ENCODE assay signal across 8 mouse cellular contexts in genomic region chr2:154943101-154943500, GRCm38 (mm10). TPM values are rescaled to one million over a fixed set of nuclear protein-coding genes. Genes with fewer than 3 reads are reported as not detected.
DNase-seq lines count a peak whose midpoint lies in the region; ATAC-seq lines count a peak whose summit lies in the region.

No protein-coding gene starts in this region.

- no peaks in the 10 kb centered on the region for H3K27me3 ChIP-seq in intestine, embryonic 16.5 days (replicated peaks; ENCODE audit: control insufficient read depth, insufficient read depth, low read length)

- H3K9me3 ChIP-seq in intestine, embryonic 16.5 days (ENCODE audit: control insufficient read depth, low read length) = no peaks in the 10 kb centered on the region

- H3K4me1 ChIP-seq in intestine, embryonic 16.5 days (ENCODE audit: control insufficient read depth, insufficient read depth, low read length) = peaks cover 3% of the 10 kb centered on the region; the same call in 1 of the 2 replicates

- no peaks in the 10 kb centered on the region for H3K36me3 ChIP-seq in intestine, embryonic 16.5 days (ENCODE audit: control insufficient read depth, insufficient read depth, low read length)

- peak; percentile 46; the same call in 1 of the 2 replicates for ATAC-seq in intestine, embryonic 16.5 days
- ATAC-seq in activated CD4-positive, CD25-positive, alpha-beta regulatory T cell, adult 4 months = no peak

- peak overlapping the region; percentile 17; the same call in 1 of the 2 replicates for H3K9ac ChIP-seq in intestine, embryonic 16.5 days (ENCODE audit: low read depth, low read length)

- no peak overlapping the region for H3K27ac ChIP-seq in intestine, embryonic 16.5 days (ENCODE audit: low read length)

- WGBS in intestine, embryonic 16.5 days = 7% methylated on average over 11 of the region's 11 CpGs

- DNase-seq in adrenal gland, postnatal 14 days = peak; percentile 92
- DNase-seq in embryo, embryonic 11.5 days (ENCODE audit: low read depth, low spot score) = peak; percentile 54
- DNase-seq in gastrocnemius, postnatal 36 days = peak; percentile 76 to 79
- DNase-seq in left cerebral cortex, postnatal 25 days (ENCODE audit: low spot score in 2 of 2) = peak; percentile 70 to 81
- DNase-seq in mesoderm, embryonic 11.5 days (ENCODE audit: low read depth, low spot score) = peak; percentile 69
- DNase-seq in skeletal muscle tissue, adult 2 months (ENCODE audit: low read depth, low spot score) = peak; percentile 34

- H3K4me3 ChIP-seq in intestine, embryonic 16.5 days (ENCODE audit: low read length) = peak overlapping the region; percentile 33

- H3K4me2 ChIP-seq in intestine, embryonic 16.5 days (ENCODE audit: low read depth, low read length) = peak overlapping the region; percentile 53

- intact Hi-C loops in gastrocnemius, postnatal 36 days (cut with DNase I) = loop anchor here (2.0 to 5.0 kb wide), 3 partner anchors 240 to 531 kb away; no protein-coding TSS in a partner anchor
- intact Hi-C loops in left cerebral cortex, postnatal 25 days (cut with DNase I) = loop anchor here (1.0 to 10.0 kb wide), 3 partner anchors 240 to 528 kb away; no protein-coding TSS in a partner anchor

RNA-seq across cellular contexts. Expression of gene Eif2s2, which starts 50.4 kb away (rescaled TPM):
- total RNA-seq in adrenal gland, postnatal 14 days (2021) = 138 and 155 TPM in 2 replicates
- 100 to 1,000 TPM in 1 of 2 experiments, 10 to 100 TPM in 1; 96.9 to 117 TPM for total RNA-seq in gastrocnemius, postnatal 36 days (2021)
- 73.5 and 76.6 TPM in 2 replicates for polyA plus RNA-seq in intestine, embryonic 16.5 days (2015; fragmentation: Nextera tagmentation; extraction: Ambion mirVana)
- 10 to 100 TPM; 47.1 to 48.5 TPM for total RNA-seq in left cerebral cortex, postnatal 25 days (2021)
- 100 to 1,000 TPM in 1 of 2 experiments, 10 to 100 TPM in 1; 94.5 to 114 TPM for polyA plus RNA-seq in activated CD4-positive, CD25-positive, alpha-beta regulatory T cell, adult 4 months (2017; shearing (Covaris generic))

Comparison
In these comparisons a context has a peak if more than half of its experiments do, and no peak if none do; other contexts are left out.
1. DNase-seq: peak in every context shown above with its lines; median percentile 92 in adrenal gland, postnatal 14 days; 78 in gastrocnemius, postnatal 36 days; 76 in left cerebral cortex, postnatal 25 days; 69 in mesoderm, embryonic 11.5 days; 54 in embryo, embryonic 11.5 days; 34 in skeletal muscle tissue, adult 2 months.